ENCODE assay signal across 11 mouse cellular contexts in genomic region chr3:94476301-94477035, GRCm38 (mm10). TPM values are rescaled to one million over a fixed set of nuclear protein-coding genes. Genes with fewer than 3 reads are reported as not detected.
DNase-seq lines count a peak whose midpoint lies in the region; ATAC-seq lines count a peak whose summit lies in the region.
"Had no signal": no experiment of that assay in that cellular context is flagged by ENCODE, and none has a peak within 500 bp of the region (broad histone marks: within the 10 kb centered on the region; RNA-seq: fewer than 3 reads in every experiment).

No protein-coding gene starts in this region.

- H3K4me2 ChIP-seq in neural tube, embryonic 13.5 days: peak overlapping the region; percentile 94; the same call in 1 of the 2 replicates
- no peak overlapping the region for H3K4me2 ChIP-seq in stomach, embryonic 15.5 days
- H3K4me2 ChIP-seq: liver, embryonic 13.5 days had no signal

- H3K4me3 ChIP-seq in neural tube, embryonic 13.5 days: no peak overlapping the region
- H3K4me3 ChIP-seq in stomach, embryonic 15.5 days (replicated peaks): no peak overlapping the region
- H3K4me3 ChIP-seq: heart, adult 2 months; liver, embryonic 13.5 days; megakaryocyte, embryonic 14.5 days had no signal

- peak overlapping the region; percentile 91 for H3K27ac ChIP-seq in neural tube, embryonic 13.5 days (replicated peaks)
- peak overlapping the region; percentile 9; the same call in 1 of the 2 replicates for H3K27ac ChIP-seq in stomach, embryonic 15.5 days
- H3K27ac ChIP-seq: heart, adult 2 months; liver, embryonic 13.5 days had no signal

- H3K9ac ChIP-seq in neural tube, embryonic 13.5 days: no peak overlapping the region; the same call in 1 of the 2 replicates
- H3K9ac ChIP-seq in stomach, embryonic 15.5 days: no peak overlapping the region
- H3K9ac ChIP-seq: liver, embryonic 13.5 days had no signal

- no peak for ATAC-seq in neural tube, embryonic 13.5 days (ENCODE audit: low read depth)
- ATAC-seq in stomach, embryonic 15.5 days (ENCODE audit: insufficient read depth, low FRiP score, low read depth): 0 out of 2 replicates have a peak, but pooled peaks have one; percentile 41

- H3K36me3 ChIP-seq in neural tube, embryonic 13.5 days: peaks cover 11% of the 10 kb centered on the region
- H3K36me3 ChIP-seq in stomach, embryonic 15.5 days: no peaks in the 10 kb centered on the region
- H3K36me3 ChIP-seq: liver, embryonic 13.5 days had no signal

- H3K27me3 ChIP-seq in neural tube, embryonic 13.5 days: no peaks in the 10 kb centered on the region
- H3K27me3 ChIP-seq in stomach, embryonic 15.5 days (replicated peaks): peaks cover 12% of the 10 kb centered on the region

- no peaks in the 10 kb centered on the region for H3K9me3 ChIP-seq in neural tube, embryonic 13.5 days
- no peaks in the 10 kb centered on the region for H3K9me3 ChIP-seq in stomach, embryonic 15.5 days
- H3K9me3 ChIP-seq: liver, embryonic 13.5 days; megakaryocyte, embryonic 14.5 days had no signal

- 57% methylated on average over 8 of the region's 8 CpGs for whole genome bisulfite sequencing in neural tube, embryonic 13.5 days
- 37% methylated on average over 8 of the region's 8 CpGs for WGBS in stomach, embryonic 15.5 days

- H3K4me1 ChIP-seq in neural tube, embryonic 13.5 days (replicated peaks): peaks cover 57% of the 10 kb centered on the region
- 0 out of 2 replicates have a peak, but pooled peaks cover 8% of the 10 kb centered on the region for H3K4me1 ChIP-seq in stomach, embryonic 15.5 days

- peak; percentile 39 for DNase-seq in embryo, embryonic 10 days (ENCODE audit: low spot score)
- DNase-seq in embryo, embryonic 9.5 days (ENCODE audit: extremely low spot score): no peak
- no peak for DNase-seq in neural tube, embryonic 10.5 days (ENCODE audit: extremely low spot score, low spot score)
- peak; percentile 53 for DNase-seq in kidney, adult 9 months
- DNase-seq in right cerebral cortex, postnatal 4 days: no peak
- DNase-seq in layer of hippocampus, adult 18-20 months (ENCODE audit: low spot score in 2 of 2): no peak
- DNase-seq: heart, adult 2 months; liver, embryonic 13.5 days had no signal

RNA-seq across cellular contexts. Expression of gene Celf3, which starts 1.6 kb away (rescaled TPM):
- polyA plus RNA-seq in neural tube, embryonic 13.5 days (2015; fragmentation: Nextera tagmentation; extraction: Ambion mirVana): 246 and 259 TPM in 2 replicates
- polyA plus RNA-seq in stomach, embryonic 15.5 days (2015; fragmentation: Nextera tagmentation; extraction: Ambion mirVana): 23.0 and 25.8 TPM in 2 replicates
- total RNA-seq in layer of hippocampus, adult 18-20 months (2021): 100 to 1,000 TPM; 167 to 185 TPM

RNA-seq across cellular contexts. Expression of gene Riiad1, which starts 3.7 kb away (rescaled TPM):
- polyA plus RNA-seq in neural tube, embryonic 13.5 days (2015; fragmentation: Nextera tagmentation; extraction: Ambion mirVana): 11.9 and 18.3 TPM in 2 replicates
- 4.6 and 5.3 TPM in 2 replicates for polyA plus RNA-seq in stomach, embryonic 15.5 days (2015; fragmentation: Nextera tagmentation; extraction: Ambion mirVana)
- 1 to 10 TPM; 6.5 to 9.6 TPM for total RNA-seq in layer of hippocampus, adult 18-20 months (2021)
- polyA plus RNA-seq: liver, embryonic 13.5 days had no signal

RNA-seq across cellular contexts. Expression of gene Oaz3, which starts 32.8 kb away (rescaled TPM):
- polyA plus RNA-seq in neural tube, embryonic 13.5 days (2015; fragmentation: Nextera tagmentation; extraction: Ambion mirVana): 0.88 and 1.4 TPM in 2 replicates
- polyA plus RNA-seq in stomach, embryonic 15.5 days (2015; fragmentation: Nextera tagmentation; extraction: Ambion mirVana): 0.79 and 1.5 TPM in 2 replicates
- total RNA-seq in layer of hippocampus, adult 18-20 months (2021): not detected
- total RNA-seq: heart, adult 2 months had no signal

RNA-seq across cellular contexts. Expression of gene Mrpl9, which starts 33.4 kb away (rescaled TPM):
- 58.6 and 62.2 TPM in 2 replicates for polyA plus RNA-seq in neural tube, embryonic 13.5 days (2015; fragmentation: Nextera tagmentation; extraction: Ambion mirVana)
- 66.3 and 68.6 TPM in 2 replicates for polyA plus RNA-seq in stomach, embryonic 15.5 days (2015; fragmentation: Nextera tagmentation; extraction: Ambion mirVana)
- total RNA-seq in layer of hippocampus, adult 18-20 months (2021): 10 to 100 TPM; 42.5 to 43.0 TPM

Comparison
In these comparisons a context has a peak if more than half of its experiments do, and no peak if none do; other contexts are left out.
1. DNase-seq: peak in embryo, embryonic 10 days (single experiment) and kidney, adult 9 months (single experiment); none in embryo, embryonic 9.5 days (single experiment), neural tube, embryonic 10.5 days (single experiment), right cerebral cortex, postnatal 4 days (single experiment) and layer of hippocampus, adult 18-20 months (0 of 2).